Mouse (Mus musculus): ENCODE results near the gene Gm10118. TPM values are rescaled to one million over a fixed set of nuclear protein-coding genes. Genes with fewer than 3 reads are reported as not detected.

Gm10118 gene
- polyA plus RNA-seq, 1 experiment from 2014 or later: not detected

DNA sequence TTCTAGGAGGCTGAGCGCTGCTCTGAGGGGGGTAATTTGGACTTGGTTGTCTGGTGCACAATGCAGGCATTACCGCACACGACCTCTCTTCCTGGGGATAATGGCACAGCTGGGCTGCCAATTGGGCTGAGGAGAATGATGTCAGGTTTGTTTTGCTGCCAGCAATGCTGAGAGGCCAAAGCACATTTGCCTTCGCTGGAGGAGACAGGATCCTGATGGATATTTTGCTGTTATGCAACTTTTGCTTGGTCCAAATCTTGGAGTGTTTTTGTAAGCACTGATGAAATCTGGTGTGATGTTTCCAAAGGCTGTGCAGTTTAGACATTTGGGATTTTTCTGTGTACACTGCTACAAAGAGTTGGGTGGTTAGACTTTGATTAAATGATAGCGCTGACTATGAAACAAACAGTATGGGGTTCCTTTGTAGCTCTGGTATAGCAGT, 46.8 kb downstream of the Gm10118 start:
- H3K27me3 ChIP-seq: no peaks in the 10 kb centered on the region

More for the DNA sequence above, 46.8 kb downstream of the Gm10118 start:
- 79% methylated on average over 5 of the region's 5 CpGs for WGBS
- H3K4me2 ChIP-seq (replicated peaks): no peak overlapping the region
- H3K9ac ChIP-seq: no peak overlapping the region
- H3K4me1 ChIP-seq: no peaks in the 10 kb centered on the region
- H3K4me3 ChIP-seq: no peak overlapping the region
- H3K9me3 ChIP-seq: no peaks in the 10 kb centered on the region
- no peak for ATAC-seq (ENCODE audit: insufficient number of reproducible peaks, insufficient read depth, low FRiP score, low TSS enrichment)
- no peaks in the 10 kb centered on the region for H3K36me3 ChIP-seq
- H3K27ac ChIP-seq: no peak overlapping the region

Other genes with a start within 250 kb of the Gm10118 start
- 3.0 and 3.3 TPM in 2 replicates for gene Lrrtm3, start 162.8 kb upstream of the Gm10118 start, polyA plus RNA-seq (2016; fragmentation: Nextera tagmentation; extraction: Ambion mirVana)

Measured in embryonic facial prominence, embryonic 12.5 days (tissue).